Mouse (Mus musculus): Measurements from ENCODE around the gene Meis2. TPM values are rescaled to one million over a fixed set of nuclear protein-coding genes. Genes with fewer than 3 reads are reported as not detected.

Gene Meis2
- polyA plus RNA-seq, 1 experiment from 2014 or later = 79.0 TPM

GRCm38 (mm10) chr2:115924472-115924871 lies 141.2 kb downstream of the Meis2 start:
- Histone ChIP-seq H3K27me3 (no peaks in the 10 kb centered on the region), H3K4me1 (replicated peaks) (peaks cover 20% of the 10 kb centered on the region), H3K4me2 (replicated peaks) (no peak overlapping the region), H3K9me3 (no peaks in the 10 kb centered on the region), H3K27ac (no peak overlapping the region), H3K4me3 (replicated peaks) (no peak overlapping the region), H3K9ac (replicated peaks) (no peak overlapping the region), H3K36me3 (no peaks in the 10 kb centered on the region)
- ATAC-seq = no peak
- 92% methylated on average over 6 of the region's 6 CpGs for WGBS

DNA sequence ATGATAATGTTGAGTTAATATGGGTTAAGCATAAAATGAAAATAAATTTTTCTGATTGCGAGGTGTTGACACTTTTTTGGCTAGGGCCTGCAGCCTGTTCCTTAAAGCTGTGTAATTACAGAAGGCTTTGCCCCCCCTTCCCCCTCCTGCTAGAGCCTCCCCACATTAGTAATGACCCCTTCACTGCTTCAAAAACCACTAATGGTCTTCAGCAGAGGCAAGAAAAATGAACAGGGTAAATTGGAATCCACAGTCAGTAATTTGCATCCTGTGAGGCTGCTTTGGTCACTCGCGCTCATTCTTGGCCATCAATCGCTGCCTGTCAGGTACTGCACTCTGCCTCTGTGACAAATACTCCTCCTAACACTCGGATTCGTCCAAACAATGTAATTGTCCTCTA lies 142.4 kb downstream of the Meis2 start:
- Histone ChIP-seq H3K9me3 (no peaks in the 10 kb centered on the region), H3K27ac (no peak overlapping the region), H3K27me3 (0 out of 2 replicates have a peak, but pooled peaks cover 3% of the 10 kb centered on the region), H3K4me3 (replicated peaks) (no peak overlapping the region), H3K4me2 (replicated peaks) (no peak overlapping the region), H3K4me1 (replicated peaks) (peaks cover 25% of the 10 kb centered on the region), H3K9ac (replicated peaks) (no peak overlapping the region), H3K36me3 (no peaks in the 10 kb centered on the region; the same call in 1 of the 2 replicates)
- WGBS = 53% methylated on average over 6 of the region's 6 CpGs
- ATAC-seq = no peak

DNA sequence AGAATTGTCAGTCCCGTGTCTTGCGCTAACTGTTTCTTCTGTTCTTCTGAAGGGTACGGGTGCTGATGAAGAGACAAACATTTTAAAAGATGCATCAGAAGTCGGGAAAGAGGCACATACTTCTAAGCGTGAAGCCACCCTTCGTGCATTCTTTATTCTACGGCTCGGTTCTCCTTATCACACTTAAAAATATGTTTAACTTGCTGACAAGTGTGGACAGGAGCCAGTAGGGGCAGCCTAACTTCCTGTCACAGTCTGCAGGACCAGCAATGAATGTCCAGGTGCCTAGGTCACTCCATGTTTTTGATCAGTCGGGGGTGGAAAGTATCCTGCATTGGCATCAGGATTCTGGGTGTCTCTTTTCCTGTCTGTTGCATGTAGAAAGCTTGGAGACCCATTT lies 144.0 kb downstream of the Meis2 start:
- 93% methylated on average over 9 of the region's 9 CpGs for WGBS
- no peak for ATAC-seq
- 0 out of 2 replicates have a peak overlapping the region, but pooled peaks have one; percentile 48 for H3K27ac ChIP-seq
- H3K9me3 ChIP-seq = no peaks in the 10 kb centered on the region
- H3K36me3 ChIP-seq = no peaks in the 10 kb centered on the region; the same call in 1 of the 2 replicates
- H3K27me3 ChIP-seq = 0 out of 2 replicates have a peak, but pooled peaks cover 3% of the 10 kb centered on the region
- no peak overlapping the region for H3K4me3 ChIP-seq (replicated peaks)
- H3K4me2 ChIP-seq (replicated peaks) = no peak overlapping the region
- H3K4me1 ChIP-seq (replicated peaks) = peaks cover 25% of the 10 kb centered on the region
- no peak overlapping the region for H3K9ac ChIP-seq (replicated peaks)

- Histone ChIP-seq H3K4me2 (replicated peaks) (no peak overlapping the region), H3K27ac (peak overlapping the region; percentile 48; the same call in 1 of the 2 replicates), H3K9ac (replicated peaks) (no peak overlapping the region), H3K36me3 (no peaks in the 10 kb centered on the region; the same call in 1 of the 2 replicates), H3K4me1 (replicated peaks) (peaks cover 34% of the 10 kb centered on the region), H3K9me3 (no peaks in the 10 kb centered on the region), H3K4me3 (replicated peaks) (no peak overlapping the region), H3K27me3 (0 out of 2 replicates have a peak, but pooled peaks cover 3% of the 10 kb centered on the region)
- 43% methylated on average over 5 of the region's 5 CpGs for WGBS
- peak; percentile 67 for ATAC-seq
Observed at GRCm38 (mm10) chr2:115920336-115920951, 145.2 kb downstream of the Meis2 start.

DNA sequence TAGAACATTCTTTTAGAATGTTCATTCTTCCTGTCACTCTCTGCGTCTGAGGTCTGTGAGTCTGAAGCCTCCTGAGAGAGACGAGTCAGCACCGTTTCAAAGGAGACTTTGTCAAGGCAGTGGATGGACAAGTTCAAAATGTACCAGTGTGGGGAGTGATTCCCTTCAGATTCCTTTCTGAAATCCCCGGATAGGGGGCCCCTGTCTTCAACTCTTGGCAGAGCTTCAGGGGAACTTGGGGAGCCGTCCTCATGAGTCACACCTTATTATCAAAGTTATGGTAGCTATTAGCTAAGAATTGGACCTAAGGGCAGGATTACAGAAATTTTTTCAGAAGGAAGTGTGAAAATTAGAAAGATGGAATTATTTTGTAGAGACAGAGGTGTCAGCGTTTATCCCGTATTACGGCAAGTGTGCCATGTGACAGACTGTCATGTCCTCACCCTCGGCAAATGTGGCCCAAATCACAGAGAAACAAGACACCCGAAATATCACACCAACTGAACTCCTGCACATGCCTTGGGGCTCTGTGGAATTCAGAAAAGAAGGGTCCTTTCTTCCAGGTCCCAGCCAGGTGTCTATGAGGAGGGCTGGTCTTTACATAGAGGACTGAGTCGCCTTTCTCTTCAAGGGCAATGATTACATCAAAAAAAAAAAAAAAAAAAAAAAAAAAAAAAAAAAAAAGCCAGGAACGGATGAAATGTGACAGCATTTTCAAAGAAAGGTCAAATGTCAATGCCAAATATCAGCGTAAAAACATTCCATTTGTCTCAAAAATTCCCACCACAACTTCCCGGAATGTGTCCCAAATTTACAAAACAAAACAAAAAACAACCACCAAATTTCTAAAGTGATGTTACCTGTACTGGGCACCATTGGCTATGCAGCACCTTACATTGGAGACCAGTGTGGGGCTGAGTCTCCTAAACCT lies 146.2 kb downstream of the Meis2 start:
- 0 out of 2 replicates have a peak overlapping the region, but pooled peaks have one; percentile 48 for H3K27ac ChIP-seq
- no peak for ATAC-seq
- H3K9me3 ChIP-seq = no peaks in the 10 kb centered on the region
- H3K36me3 ChIP-seq = no peaks in the 10 kb centered on the region; the same call in 1 of the 2 replicates
- no peak overlapping the region for H3K4me3 ChIP-seq (replicated peaks)
- 0 out of 2 replicates have a peak, but pooled peaks cover 3% of the 10 kb centered on the region for H3K27me3 ChIP-seq
- H3K4me1 ChIP-seq (replicated peaks) = peaks cover 39% of the 10 kb centered on the region
- no peak overlapping the region for H3K4me2 ChIP-seq (replicated peaks)
- no peak overlapping the region for H3K9ac ChIP-seq (replicated peaks)
- 84% methylated on average over 14 of the region's 14 CpGs for WGBS

GRCm38 (mm10) chr2:115918561-115918960 lies 147.1 kb downstream of the Meis2 start:
- no peaks in the 10 kb centered on the region; the same call in 1 of the 2 replicates for H3K36me3 ChIP-seq
- H3K9me3 ChIP-seq = no peaks in the 10 kb centered on the region
- peaks cover 38% of the 10 kb centered on the region for H3K4me1 ChIP-seq (replicated peaks)
- no peak overlapping the region for H3K4me3 ChIP-seq (replicated peaks)
- no peak overlapping the region for H3K4me2 ChIP-seq (replicated peaks)
- no peak for ATAC-seq
- 0 out of 2 replicates have a peak, but pooled peaks cover 3% of the 10 kb centered on the region for H3K27me3 ChIP-seq
- H3K27ac ChIP-seq = no peak overlapping the region
- no peak overlapping the region for H3K9ac ChIP-seq (replicated peaks)

- 0 out of 2 replicates have a peak, but pooled peaks cover 3% of the 10 kb centered on the region for H3K27me3 ChIP-seq
- no peak overlapping the region for H3K4me3 ChIP-seq (replicated peaks)
- peaks cover 4% of the 10 kb centered on the region; the same call in 1 of the 2 replicates for H3K36me3 ChIP-seq
- ATAC-seq = no peak
- H3K9ac ChIP-seq (replicated peaks) = no peak overlapping the region
- no peak overlapping the region for H3K27ac ChIP-seq
- peaks cover 20% of the 10 kb centered on the region; the same call in 1 of the 2 replicates for H3K4me1 ChIP-seq (replicated peaks)
- H3K9me3 ChIP-seq = no peaks in the 10 kb centered on the region
- no peak overlapping the region for H3K4me2 ChIP-seq (replicated peaks)
- 47% methylated on average over 4 of the region's 4 CpGs for WGBS
Observed at GRCm38 (mm10) chr2:115914539-115914938, 151.1 kb downstream of the Meis2 start.

- no peaks in the 10 kb centered on the region for H3K9me3 ChIP-seq
- no peak for ATAC-seq
- 77% methylated on average over 7 of the region's 7 CpGs for WGBS
Observed at GRCm38 (mm10) chr2:115912948-115913529, 152.6 kb downstream of the Meis2 start.

GRCm38 (mm10) chr2:115911913-115912642 lies 153.6 kb downstream of the Meis2 start:
- 91% methylated on average over 17 of the region's 17 CpGs for WGBS
- Histone ChIP-seq H3K9me3 (no peaks in the 10 kb centered on the region), H3K36me3 (0 out of 2 replicates have a peak, but pooled peaks cover 4% of the 10 kb centered on the region), H3K27me3 (no peaks in the 10 kb centered on the region), H3K4me1 (replicated peaks) (peaks cover 15% of the 10 kb centered on the region; the same call in 1 of the 2 replicates), H3K27ac (no peak overlapping the region), H3K4me3 (replicated peaks) (no peak overlapping the region), H3K4me2 (replicated peaks) (no peak overlapping the region), H3K9ac (replicated peaks) (no peak overlapping the region)
- no peak for ATAC-seq

More at GRCm38 (mm10) chr2:115912948-115913529, 152.6 kb downstream of the Meis2 start:
- H3K4me1 ChIP-seq (replicated peaks) = peaks cover 15% of the 10 kb centered on the region; the same call in 1 of the 2 replicates
- no peak overlapping the region for H3K4me2 ChIP-seq (replicated peaks)
- H3K36me3 ChIP-seq = 0 out of 2 replicates have a peak, but pooled peaks cover 4% of the 10 kb centered on the region
- no peak overlapping the region for H3K9ac ChIP-seq (replicated peaks)
- no peaks in the 10 kb centered on the region for H3K27me3 ChIP-seq
- no peak overlapping the region for H3K27ac ChIP-seq
- no peak overlapping the region for H3K4me3 ChIP-seq (replicated peaks)

DNA sequence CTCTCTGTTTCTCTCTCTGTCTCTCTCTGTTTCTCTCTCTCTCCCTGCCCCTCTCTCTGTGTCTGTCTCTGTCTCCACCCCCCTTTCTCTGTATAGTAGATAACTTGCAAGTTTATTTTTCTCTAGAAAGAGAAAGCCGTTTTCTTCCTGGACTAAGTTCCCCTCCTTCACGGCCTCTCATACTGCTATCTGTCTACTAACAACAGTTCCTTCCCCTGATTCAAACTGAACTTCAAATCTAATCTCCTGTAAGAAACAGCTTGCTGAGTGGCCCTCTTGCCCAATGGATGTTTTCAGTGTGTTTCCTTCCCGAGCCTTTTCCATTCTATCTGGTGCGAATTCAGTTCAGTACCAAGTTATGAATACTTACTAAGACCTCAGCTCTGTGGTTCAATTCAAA lies 155.4 kb downstream of the Meis2 start:
- WGBS = 83% methylated on average over 4 of the region's 4 CpGs
- Histone ChIP-seq H3K4me3 (replicated peaks) (no peak overlapping the region), H3K4me1 (replicated peaks) (peaks cover 3% of the 10 kb centered on the region; the same call in 1 of the 2 replicates), H3K27me3 (no peaks in the 10 kb centered on the region), H3K27ac (no peak overlapping the region), H3K9ac (replicated peaks) (no peak overlapping the region), H3K36me3 (0 out of 2 replicates have a peak, but pooled peaks cover 4% of the 10 kb centered on the region), H3K4me2 (replicated peaks) (no peak overlapping the region), H3K9me3 (no peaks in the 10 kb centered on the region)
- no peak for ATAC-seq

DNA sequence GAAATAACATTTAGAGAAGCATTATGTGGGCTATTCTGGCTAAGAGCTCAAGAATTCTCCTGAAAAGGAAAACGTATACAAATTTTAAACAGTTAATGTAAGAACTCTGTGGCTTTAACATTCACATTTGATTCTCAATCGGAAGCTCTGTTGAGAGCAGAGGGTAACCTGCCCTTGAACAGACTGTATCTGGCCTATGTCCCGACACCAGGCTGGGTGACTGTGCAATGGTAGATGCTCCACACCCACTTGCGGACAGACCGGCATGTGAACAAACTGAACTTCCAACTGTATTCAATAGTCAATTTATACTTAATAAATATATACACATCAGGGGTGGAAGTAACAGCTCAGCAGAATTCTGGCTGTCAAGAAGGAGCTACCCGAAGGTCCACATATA lies 164.6 kb downstream of the Meis2 start:
- H3K4me1 ChIP-seq (replicated peaks) = peaks cover 32% of the 10 kb centered on the region
- H3K4me2 ChIP-seq (replicated peaks) = no peak overlapping the region
- H3K4me3 ChIP-seq (replicated peaks) = no peak overlapping the region
- no peak for ATAC-seq
- no peaks in the 10 kb centered on the region for H3K27me3 ChIP-seq
- no peaks in the 10 kb centered on the region for H3K36me3 ChIP-seq
- H3K9me3 ChIP-seq = no peaks in the 10 kb centered on the region
- 96% methylated on average over 6 of the region's 6 CpGs for WGBS
- H3K27ac ChIP-seq = no peak overlapping the region
- no peak overlapping the region for H3K9ac ChIP-seq (replicated peaks)

Measured in midbrain, embryonic 13.5 days (tissue).